Mouse (Mus musculus) brown adipose tissue, adult 24 weeks (tissue): ENCODE measurements at regions not wholly inside any gene's neighbourhood (a gene's known extent, or its start where the extent isn't known, plus 50 kb on each side); places are given as distances from the start of the nearest gene placed in this dataset.

Experiments
- H3K27ac ChIP-seq: fragments of 200-500 bp; replicated peaks from 2 replicates; pipeline ENCODE4 v1.5.1; 2012; ENCODE audit warnings: low read depth, mild to moderate bottlenecking, low read length
- H3K4me1 ChIP-seq: fragments of 200-500 bp; 2 replicates; pipeline ENCODE4 v1.6.1; 2012; ENCODE audit warnings: low read length, mixed read lengths; ENCODE audit not compliant: control insufficient read depth, insufficient read depth, insufficient read length
- H3K4me3 ChIP-seq: fragments of 200-500 bp; 2 replicates; pipeline ENCODE4 v1.5.1; 2012; ENCODE audit warnings: low read depth, mild to moderate bottlenecking, low read length, moderate library complexity; ENCODE audit not compliant: insufficient read depth

DNA sequence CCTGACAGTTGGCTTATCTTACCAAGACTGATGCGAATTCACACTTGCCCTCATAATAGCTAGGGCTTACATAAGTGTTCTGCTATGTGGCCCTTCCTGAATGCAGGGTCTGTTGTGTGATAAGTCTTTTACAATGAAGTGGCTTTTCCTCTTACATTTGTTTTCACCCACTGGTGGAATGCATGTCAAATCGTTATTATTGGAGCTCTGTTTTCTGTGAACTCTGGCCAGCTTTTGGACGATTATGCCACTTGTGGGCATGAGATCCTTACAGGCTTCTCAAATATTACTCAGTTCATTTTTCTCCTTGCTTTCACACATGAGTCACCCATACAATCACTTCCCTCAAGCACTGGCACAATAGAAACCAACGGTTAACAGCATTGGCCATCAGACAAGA lies 144.9 kb upstream of the Rap2b start:
- H3K4me1 ChIP-seq, result no peaks in the 10 kb centered on the region
- no peak overlapping the region for H3K27ac ChIP-seq
- no peak overlapping the region for H3K4me3 ChIP-seq

- no peak overlapping the region for H3K4me3 ChIP-seq
- H3K4me1 ChIP-seq, result no peaks in the 10 kb centered on the region
- H3K27ac ChIP-seq, result no peak overlapping the region
Observed at GRCm38 (mm10) chr3:61224505-61224904, 136.9 kb upstream of the Rap2b start.

- Histone ChIP-seq H3K4me1 (no peaks in the 10 kb centered on the region), H3K4me3 (no peak overlapping the region), H3K27ac (no peak overlapping the region)
Observed at GRCm38 (mm10) chr3:61225054-61225453, 136.4 kb upstream of the Rap2b start.

- no peak overlapping the region for H3K4me3 ChIP-seq
- no peaks in the 10 kb centered on the region for H3K4me1 ChIP-seq
- H3K27ac ChIP-seq, result no peak overlapping the region
Observed at GRCm38 (mm10) chr3:61241380-61241779, 120.1 kb upstream of the Rap2b start.

DNA sequence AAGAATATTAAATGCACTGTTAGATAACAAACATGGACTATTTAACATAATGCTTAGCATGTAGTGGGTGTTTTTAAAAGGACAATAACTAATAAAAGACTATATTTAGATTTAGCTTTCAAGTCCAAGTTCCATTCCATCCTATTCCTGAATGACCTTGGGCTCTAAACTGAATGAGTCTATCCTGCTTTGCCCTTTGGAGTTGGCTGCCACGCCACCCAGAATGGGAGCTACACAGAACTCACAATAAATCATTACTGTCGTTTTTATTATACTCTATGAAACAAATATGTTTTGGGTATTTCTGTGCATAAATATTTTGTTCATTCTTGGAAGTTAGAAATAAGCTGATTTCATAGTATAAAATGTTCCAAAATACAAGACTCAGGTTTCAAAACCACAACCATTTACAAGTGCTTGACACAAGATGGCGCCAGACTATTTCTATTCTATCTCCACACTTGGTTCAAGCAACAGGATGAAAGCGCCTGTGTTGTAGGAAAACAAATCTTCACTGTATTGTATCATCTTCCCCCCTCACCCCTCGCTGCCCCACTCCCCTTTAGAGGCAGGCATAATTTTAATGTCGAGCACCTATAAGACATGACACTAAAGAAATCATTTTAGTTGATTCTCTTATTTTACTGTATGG lies 117.4 kb upstream of the Rap2b start:
- no peak overlapping the region for H3K4me3 ChIP-seq
- H3K4me1 ChIP-seq, result no peaks in the 10 kb centered on the region
- no peak overlapping the region for H3K27ac ChIP-seq

DNA sequence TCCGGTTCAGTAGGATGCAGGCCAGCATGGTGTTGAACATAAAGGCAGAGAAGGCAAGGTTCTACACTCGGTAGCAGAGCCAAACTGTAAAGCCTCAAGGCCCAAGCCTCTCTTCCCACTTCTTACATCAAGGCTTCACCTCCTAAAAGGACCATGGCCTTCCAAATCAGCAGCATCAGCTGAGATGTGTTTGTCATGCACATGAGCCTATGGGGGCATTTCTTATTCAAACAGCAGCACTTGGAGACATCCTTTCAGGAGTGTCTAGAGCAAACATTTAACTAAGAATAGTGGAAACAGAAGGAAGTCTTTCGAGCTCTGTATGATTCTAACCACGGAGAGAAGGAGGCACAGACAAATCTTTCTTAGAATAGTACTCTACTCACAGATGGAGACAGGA lies 115.0 kb upstream of the Rap2b start:
- H3K27ac ChIP-seq, result no peak overlapping the region
- H3K4me3 ChIP-seq, result no peak overlapping the region
- no peaks in the 10 kb centered on the region for H3K4me1 ChIP-seq

GRCm38 (mm10) chr3:61247344-61247743 lies 114.1 kb upstream of the Rap2b start:
- Histone ChIP-seq H3K4me1 (no peaks in the 10 kb centered on the region), H3K27ac (no peak overlapping the region), H3K4me3 (no peak overlapping the region)

DNA sequence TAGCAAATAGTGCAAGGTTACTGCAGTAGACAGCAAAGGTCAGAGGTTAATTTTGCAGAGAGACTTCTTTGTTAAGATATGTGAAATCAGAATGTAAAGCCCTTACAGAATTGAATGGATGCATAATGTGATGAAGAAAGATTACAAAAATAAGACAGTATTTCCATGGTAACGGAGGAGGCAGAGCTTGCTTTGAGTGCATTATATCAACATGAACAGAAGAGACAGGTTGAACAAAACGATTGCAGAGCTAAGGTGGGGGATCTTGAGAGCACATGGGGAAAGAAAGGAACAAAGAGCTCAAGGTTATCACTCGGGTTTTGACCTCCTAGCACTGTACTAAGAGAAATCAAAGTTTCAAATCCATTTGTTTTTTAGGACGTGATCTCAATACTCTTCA lies 106.2 kb upstream of the Rap2b start:
- no peak overlapping the region for H3K4me3 ChIP-seq
- H3K4me1 ChIP-seq, result no peaks in the 10 kb centered on the region
- no peak overlapping the region for H3K27ac ChIP-seq

DNA sequence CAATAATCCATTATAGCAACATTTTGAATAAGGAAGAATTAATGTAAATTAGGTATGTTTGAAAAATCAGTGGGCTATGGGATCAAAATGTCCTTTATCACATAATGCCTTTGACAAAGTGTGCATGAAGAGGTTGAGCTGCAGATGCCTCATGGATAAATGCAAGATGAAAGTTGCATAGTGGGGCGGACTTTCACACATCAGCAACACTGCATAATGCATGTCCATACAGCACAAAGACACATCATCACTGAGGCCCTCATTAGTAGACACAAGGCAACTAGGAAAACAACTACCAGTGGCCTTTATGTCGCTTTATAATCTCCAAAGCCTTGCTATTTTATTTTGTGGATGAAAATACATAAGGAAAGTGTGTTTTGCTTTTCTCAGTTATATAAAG lies 105.8 kb upstream of the Rap2b start:
- Histone ChIP-seq H3K27ac (no peak overlapping the region), H3K4me3 (no peak overlapping the region), H3K4me1 (no peaks in the 10 kb centered on the region)

GRCm38 (mm10) chr3:61268453-61269335 lies 92.7 kb upstream of the Rap2b start:
- no peak overlapping the region for H3K27ac ChIP-seq
- no peaks in the 10 kb centered on the region for H3K4me1 ChIP-seq
- no peak overlapping the region for H3K4me3 ChIP-seq

DNA sequence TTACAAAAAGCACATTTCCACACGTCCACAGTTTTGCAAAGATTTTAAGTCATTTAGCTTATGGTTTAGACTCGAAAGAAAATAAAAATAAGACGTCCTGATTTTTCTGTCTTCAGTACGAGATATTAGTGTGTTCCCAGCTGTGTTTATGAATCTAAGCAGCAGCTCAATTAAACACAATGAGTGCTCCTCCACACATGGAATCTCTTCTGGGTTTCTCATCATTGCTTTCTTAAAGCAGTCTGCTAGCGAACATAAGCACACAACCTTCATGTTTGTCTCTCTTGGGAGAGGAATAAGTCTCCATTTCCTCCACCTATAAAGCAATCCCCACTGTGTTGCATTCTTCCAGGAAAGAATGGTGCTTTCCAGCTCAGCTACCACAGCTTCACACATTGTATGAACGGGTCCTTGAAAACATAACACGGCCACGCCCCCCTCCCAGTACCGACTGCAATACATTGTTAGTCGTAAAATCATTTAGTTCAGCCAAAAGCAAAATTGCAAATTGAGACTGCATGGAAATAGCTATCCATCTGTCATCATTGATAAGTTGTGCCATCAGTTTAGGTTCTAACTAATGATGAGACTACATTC lies 75.4 kb upstream of the Rap2b start:
- Histone ChIP-seq H3K27ac (no peak overlapping the region), H3K4me1 (no peaks in the 10 kb centered on the region), H3K4me3 (no peak overlapping the region)

GRCm38 (mm10) chr3:61288195-61288594 lies 73.2 kb upstream of the Rap2b start:
- Histone ChIP-seq H3K4me1 (no peaks in the 10 kb centered on the region), H3K27ac (no peak overlapping the region), H3K4me3 (no peak overlapping the region)

DNA sequence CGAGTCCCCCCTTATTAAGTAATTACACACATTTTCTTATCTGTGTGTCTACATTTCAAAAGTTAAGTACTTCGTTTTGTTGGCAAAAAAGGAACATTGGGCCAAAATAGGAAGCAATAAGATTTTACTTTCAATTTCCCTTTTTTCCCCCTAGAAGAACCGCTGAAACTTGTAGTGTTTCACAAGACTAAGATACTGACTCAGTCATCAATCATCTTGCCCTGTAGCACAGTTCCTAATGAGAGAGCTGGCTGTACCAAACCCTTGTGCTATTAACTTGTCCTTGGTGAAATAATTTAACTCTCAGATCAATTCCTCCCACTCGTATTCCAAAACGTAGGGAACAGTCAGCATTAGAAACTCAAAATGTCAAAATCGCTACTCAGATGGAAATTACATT lies 66.6 kb upstream of the Rap2b start:
- Histone ChIP-seq H3K27ac (peak overlapping the region; percentile 45; the same call in 1 of the 2 replicates), H3K4me3 (no peak overlapping the region)

DNA sequence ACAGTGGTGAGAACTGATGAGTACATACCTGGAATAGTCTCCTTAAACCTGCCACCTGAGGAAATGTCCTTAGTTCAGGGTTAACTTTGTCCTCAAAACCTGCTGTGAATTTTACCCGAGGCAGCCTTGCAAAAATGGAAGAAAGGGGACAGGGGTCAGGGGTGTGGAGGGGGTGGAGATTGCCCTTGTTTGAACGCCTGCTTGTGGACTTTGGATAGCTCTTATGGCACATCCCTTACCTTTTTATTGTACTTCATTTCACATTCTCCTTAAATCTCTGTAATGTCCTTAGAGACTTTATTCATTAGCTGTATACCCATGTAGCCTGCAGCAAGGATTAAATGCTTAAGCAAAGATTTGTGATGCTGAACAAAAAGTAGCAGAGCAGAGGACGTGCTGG lies 64.1 kb upstream of the Rap2b start:
- H3K27ac ChIP-seq, result no peak overlapping the region
- H3K4me1 ChIP-seq, result no peaks in the 10 kb centered on the region
- H3K4me3 ChIP-seq, result no peak overlapping the region

More for the DNA sequence above, 66.6 kb upstream of the Rap2b start:
- no peaks in the 10 kb centered on the region for H3K4me1 ChIP-seq

DNA sequence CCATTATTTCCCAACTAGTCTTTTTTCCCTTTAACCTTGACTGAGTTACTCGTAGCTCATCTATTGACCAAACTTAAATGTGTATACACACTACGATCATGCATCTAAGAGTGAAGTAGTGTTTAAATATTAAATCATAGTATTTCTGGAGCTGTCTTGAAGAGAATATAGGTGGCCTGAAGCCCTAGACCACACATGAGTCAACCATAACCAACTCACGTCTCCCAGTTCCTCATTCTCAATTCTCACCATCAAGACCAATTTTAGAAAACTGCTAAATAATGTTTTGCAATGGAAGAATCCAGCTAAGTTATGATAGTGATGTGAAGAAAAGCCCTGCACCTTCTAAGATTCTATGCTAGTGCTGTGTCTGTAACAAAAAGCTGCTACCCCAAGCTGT lies 59.2 kb upstream of the Rap2b start:
- Histone ChIP-seq H3K4me1 (no peaks in the 10 kb centered on the region), H3K4me3 (no peak overlapping the region), H3K27ac (no peak overlapping the region)

DNA sequence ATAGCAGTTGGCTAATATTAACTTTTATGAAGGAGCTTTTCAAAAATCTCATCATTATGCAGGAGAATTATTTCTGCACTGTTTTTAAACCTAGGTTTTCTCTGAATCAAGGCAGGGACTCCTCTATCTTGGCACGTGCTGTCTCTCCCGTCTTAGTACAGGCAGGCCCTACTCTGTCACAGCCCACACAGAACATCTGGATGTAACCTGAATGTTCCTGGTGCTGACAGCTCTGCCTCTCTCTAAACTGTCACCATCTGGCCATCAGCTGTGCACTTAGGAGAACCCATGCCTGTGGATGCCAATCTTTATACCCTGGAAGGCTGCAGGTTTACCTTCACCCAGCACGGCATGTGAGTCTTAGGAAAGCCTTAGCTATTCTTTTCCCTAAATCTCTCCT lies 58.0 kb upstream of the Rap2b start:
- no peaks in the 10 kb centered on the region for H3K4me1 ChIP-seq
- H3K27ac ChIP-seq, result no peak overlapping the region
- H3K4me3 ChIP-seq, result no peak overlapping the region
